Mouse (Mus musculus): ENCODE data around the gene Dhdds.
"Not testable (repeated sequence)": the region's sequence is repeated elsewhere in the genome, so short reads cannot be mapped to it uniquely, and the experiment has no call there.

Gene Dhdds

GRCm38 (mm10) chr4:134002903-134003302 lies 2.2 kb upstream of the Dhdds start:
- no peak for DNase-seq

DNA sequence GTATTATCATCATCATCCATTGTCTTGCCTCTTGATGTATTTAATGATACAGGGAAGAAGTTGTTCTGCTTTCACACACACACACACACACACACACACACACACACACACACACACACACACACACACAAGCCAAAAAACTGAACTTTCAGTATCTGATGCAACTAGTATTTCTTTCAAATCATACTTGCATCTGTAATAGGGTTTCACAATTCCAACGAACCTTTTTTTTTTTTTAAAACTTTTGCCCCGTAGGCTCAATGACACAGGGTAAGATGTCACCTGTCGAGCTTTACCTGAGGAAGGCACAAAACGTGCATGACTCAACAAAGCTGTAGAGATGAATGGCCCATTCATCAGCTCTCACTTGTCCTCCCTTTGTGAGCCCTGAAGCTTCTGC lies 1.5 kb upstream of the Dhdds start:
- DNase-seq, result no peak

DNA sequence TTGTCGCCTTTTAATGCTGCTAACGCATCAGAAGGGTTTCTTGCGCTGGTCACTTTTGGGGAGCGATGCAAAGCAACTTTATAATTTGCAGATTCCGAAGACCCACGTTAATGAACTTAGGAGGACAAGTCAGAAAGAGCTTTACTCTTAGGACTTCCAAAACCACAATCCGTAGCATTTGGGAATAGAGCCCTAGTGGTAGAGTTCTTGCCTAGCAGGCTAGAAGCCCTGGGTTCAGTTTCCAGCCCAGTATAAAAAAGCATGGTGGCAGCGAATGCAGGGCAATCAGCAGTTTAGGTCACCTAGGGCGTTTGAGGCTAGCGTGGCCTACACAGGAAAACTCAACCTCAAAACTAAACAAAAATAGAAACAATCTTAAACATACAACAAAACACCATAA lies 992 bp upstream of the Dhdds start:
- no peak for DNase-seq

DNA sequence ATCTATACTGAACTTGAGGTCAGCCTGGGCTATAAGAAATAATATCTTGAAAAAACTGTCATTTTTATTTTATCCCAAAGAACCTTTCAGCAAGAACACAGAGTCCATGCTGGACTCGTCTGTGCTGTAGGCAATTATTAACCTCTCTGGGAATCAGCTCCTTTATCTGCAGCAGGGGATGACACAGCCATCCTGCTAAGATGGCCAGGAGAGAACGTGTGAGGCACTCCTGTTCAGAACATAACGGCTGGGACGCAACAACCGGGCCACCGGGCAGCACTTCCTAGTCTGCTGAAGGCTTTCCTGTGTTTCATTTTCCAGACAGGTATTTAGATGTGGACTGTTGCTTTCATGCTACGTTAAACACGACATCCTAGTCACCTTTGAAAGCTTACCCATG lies 6.0 kb downstream of the Dhdds start:
- no peak for DNase-seq

DNA sequence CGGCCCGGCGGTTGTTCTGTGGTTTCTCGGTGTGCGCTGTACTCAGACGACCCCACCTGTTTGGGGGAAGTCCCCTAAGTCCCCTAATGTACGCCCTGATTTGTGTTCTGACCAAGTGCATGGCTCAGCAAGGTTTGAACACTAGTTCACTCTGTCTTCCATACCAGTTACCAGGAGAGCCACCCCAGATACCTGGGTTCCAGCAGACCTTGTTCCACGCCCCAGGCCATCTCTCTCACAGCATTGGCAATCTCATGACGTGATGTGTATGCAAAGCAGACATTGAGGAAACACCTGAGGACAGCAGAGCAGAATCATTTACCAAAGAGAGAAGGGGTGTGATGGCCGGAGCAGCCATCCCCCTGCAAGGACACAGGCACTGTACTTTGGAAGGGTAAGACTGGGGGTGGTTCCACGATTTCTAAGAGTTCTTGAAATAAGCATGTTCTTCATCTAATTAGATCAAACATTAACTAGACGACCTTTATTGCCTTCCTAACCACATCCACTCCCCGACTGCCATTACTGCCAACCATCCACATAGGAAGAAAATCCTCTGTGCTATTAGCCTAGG lies 9.5 kb downstream of the Dhdds start:
- DNase-seq, result no peak

- DNase-seq, result no peak
These were observed 10.7 kb downstream of the Dhdds start for GRCm38 (mm10) chr4:133990035-133990434.

DNA sequence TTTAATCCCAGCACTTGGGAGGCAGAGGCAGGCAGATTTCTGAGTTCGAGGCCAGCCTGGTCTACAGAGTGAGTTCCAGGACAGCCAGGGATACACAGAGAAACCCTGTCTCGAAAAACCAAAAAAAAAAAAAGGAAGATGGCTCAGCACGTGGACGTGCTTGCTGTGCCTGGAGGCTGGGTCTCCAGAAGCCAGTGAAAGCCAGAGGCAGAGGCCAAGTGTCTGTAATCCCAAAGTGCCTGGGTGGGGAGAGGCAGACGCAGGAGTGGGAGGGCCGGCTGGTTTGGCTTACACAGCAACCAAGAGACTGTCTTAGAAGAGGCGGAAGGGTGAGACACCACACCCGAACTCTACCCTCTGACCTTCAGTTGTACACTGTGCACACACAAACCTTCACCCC lies 12.4 kb downstream of the Dhdds start:
- DNase-seq, result not testable (repeated sequence)

- DNase-seq, result no peak
These were observed 17.8 kb downstream of the Dhdds start for GRCm38 (mm10) chr4:133982936-133983335.

- no peak for DNase-seq
These were observed 20.2 kb downstream of the Dhdds start for GRCm38 (mm10) chr4:133980496-133980895.

DNA sequence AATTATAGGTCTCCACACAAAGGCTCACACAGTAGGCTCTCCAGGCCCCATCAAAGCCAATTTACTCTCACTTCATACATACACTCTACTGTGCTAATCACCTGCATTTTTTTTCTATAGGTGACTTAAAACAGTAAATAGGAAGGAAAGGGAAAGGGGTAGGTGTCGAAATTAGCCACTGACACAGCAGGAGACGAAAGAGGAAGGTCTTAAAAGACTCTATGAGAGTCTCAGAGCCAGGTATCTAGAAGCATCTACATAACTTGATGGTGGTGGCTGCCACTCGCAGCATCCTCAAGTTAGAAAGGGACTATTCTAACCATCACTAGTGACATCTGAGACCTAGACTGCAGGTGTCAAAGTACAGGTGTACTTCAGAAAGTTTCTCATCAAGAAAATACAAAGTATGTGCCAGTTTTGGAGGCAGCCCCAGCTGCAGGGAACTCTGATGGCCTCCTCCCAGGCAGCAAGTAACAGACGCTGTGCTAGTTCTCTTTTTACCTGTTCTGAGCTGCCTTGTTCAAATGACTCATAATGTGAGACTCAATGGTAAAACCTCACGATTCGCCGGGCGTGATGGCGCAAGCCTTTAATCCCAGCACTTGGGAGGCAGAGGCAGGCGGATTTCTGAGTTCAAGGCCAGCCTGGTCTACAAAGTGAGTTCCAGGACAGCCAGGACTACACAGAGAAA lies 22.6 kb downstream of the Dhdds start:
- no peak for DNase-seq

DNA sequence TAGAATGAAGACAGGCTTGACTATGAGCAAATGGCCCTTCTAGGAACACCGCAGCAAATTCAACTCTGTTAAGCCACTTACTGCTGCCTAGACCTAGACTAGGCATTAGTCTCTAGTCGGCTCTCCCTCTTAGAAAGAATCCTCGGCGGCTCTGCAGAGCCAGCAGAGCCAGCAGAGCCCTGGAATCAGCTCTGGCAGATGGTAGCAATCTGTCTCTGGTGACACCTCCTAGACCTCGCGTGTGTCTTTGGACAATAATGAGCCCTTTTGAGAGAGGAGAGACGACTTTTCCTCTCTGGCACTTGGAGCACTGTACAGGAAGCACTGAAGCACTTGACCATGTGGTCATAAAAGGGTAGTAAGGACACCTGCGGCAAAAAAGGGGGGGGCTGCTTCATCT lies 29.0 kb downstream of the Dhdds start:
- DNase-seq, result no peak

DNA sequence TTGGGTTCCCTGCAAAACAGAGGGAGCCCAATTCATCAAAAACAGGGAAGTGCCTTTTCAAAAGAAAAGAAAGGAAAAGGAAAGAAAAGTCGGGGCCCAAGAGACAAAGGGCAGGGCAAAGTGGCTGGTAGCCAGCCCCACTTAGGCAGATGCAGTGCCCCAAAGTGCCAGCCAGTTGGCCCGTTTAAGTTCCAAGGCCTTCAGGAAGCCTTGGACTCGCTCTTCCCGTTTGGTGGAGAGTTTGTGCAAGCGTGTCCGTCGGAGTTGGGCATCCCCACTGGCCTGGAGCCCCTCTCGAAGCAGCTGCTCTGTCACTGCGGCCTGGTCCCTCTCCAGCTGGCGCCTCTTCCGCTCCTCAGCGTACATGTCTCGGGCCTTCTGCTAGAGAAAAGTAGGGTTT lies 29.8 kb downstream of the Dhdds start:
- no peak for DNase-seq

DNA sequence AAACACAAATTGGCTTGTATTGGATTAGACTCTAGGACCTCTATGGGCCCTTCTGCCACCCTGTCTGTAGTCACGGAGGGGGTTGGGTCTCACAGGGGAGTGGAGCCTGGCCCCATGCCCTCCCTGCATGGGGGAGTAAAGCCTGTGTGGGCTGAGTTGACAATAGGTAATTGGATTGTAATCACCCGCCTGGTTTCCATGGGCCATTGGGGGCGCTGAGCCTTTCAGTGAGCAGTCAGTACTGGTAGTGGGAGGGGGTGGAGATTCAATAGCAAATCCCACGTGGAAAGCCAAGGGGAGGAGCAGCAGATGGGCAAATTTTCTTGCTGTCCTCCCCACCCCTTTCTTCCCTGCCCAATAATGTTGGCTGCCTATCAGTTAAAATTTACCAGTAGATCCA lies 30.5 kb downstream of the Dhdds start:
- DNase-seq, result peak; percentile 6

GRCm38 (mm10) chr4:133969114-133969770 lies 31.5 kb downstream of the Dhdds start:
- no peak for DNase-seq

GRCm38 (mm10) chr4:133968150-133968921 lies 32.4 kb downstream of the Dhdds start, which contains the start of gene Hmgn2:
TSS of gene Hmgn2 (minus strand) at chr4:133968650.
- DNase-seq, result peak; percentile 62

GRCm38 (mm10) chr4:133967866-133968149 lies 32.9 kb downstream of the Dhdds start:
- peak; percentile 96 for DNase-seq

- DNase-seq, result peak; percentile 99
These were observed 33.4 kb downstream of the Dhdds start for GRCm38 (mm10) chr4:133967138-133967865.

DNA sequence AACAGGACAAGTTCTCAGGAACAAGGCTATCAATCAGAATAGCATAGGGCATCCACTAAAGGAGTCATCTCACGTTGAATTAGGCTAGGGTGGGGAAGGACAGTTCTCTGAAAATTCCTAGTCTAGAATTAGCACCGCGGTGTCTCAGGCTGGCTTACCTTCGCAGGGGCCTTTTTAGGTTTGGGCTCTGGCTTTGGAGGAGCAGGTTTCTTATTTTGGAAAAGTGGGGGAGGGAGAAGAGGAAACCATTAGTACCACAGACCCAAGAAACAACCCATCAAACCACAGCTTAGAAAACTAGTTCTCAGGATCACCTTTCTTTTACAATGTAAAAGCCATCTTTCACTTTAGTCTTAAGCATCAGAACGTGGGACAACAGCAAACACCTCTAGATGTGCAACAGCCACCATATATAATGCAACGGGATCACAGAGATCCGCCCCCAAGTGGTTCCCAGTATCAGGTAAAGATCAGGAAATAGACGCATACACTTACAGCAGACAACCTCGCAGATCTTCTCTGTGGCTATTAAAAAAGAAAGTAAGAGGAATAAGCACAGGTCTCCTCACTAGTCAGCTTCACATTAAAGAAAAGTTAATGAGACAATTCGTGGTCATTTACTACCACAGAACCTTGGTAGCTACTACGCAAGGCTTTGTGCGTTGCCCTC lies 34.3 kb downstream of the Dhdds start:
- no peak for DNase-seq

DNA sequence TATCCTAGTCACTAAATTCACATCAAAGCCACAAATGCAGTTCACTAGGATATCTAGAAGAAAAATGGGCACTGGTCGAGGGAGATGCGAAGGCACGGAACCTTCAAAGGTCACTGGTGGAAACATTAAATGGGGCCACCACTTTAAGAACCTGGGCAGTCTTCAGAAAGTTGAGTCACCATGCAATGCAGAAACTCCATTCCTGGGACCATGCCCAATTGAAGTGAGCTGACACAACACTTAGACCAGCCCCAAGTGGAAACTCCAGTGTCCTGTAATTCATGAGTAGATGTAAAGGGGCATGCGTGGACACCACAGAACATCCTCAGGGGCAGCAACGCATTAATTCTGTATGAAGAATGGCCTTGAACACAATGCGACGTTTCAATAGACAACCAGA lies 38.2 kb downstream of the Dhdds start:
- no peak for DNase-seq

GRCm38 (mm10) chr4:133958884-133959283 lies 41.8 kb downstream of the Dhdds start:
- no peak for DNase-seq

- DNase-seq, result no peak
These were observed 44.4 kb downstream of the Dhdds start for GRCm38 (mm10) chr4:133956358-133956757.

- no peak for DNase-seq
These were observed 54.0 kb downstream of the Dhdds start for GRCm38 (mm10) chr4:133946736-133947135.

DNA sequence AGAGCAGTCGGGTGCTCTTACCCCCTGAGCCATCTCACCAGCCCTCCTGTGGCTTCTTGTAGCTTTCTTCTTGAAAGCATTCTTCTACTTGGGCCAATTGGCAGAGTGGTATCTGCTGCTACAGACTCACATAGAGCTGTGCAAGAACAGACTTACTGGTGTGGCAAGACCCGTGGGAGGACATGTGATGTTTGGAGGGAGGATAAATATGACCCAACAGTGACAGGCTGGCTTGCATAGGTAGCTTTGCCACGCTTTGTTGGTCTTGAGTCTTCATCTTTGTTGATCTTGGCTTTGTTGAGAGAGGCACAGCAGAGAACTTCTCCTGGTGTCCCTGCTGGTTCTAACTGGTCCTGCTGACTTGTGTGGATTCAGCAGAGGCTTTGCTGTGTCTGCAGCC lies 56.9 kb downstream of the Dhdds start:
- DNase-seq, result no peak
